Mouse (Mus musculus): ENCODE measurements around the gene Vmn2r84.
"Not testable (repeated sequence)": the region's sequence is repeated elsewhere in the genome, so short reads cannot be mapped to it uniquely, and the experiment has no call there.

Vmn2r84 gene

GRCm38 (mm10) chr10:130394232-130394631 lies at the start of gene Vmn2r84:
Vmn2r84 (minus strand) TSS chr10:130394332.
- no peak for DNase-seq

GRCm38 (mm10) chr10:130434185-130434898 lies 40.2 kb upstream of the Vmn2r84 start:
- DNase-seq = not testable (repeated sequence)

- DNase-seq = not testable (repeated sequence)
These were observed 35.5 kb upstream of the Vmn2r84 start, which contains the start of gene Vmn2r85 for GRCm38 (mm10) chr10:130429603-130430002. Vmn2r85 (minus strand) TSS chr10:130429703.

GRCm38 (mm10) chr10:130422368-130422767 lies 28.2 kb upstream of the Vmn2r84 start:
- not testable (repeated sequence) for DNase-seq

GRCm38 (mm10) chr10:130420401-130420800 lies 26.3 kb upstream of the Vmn2r84 start:
- DNase-seq = no peak

- not testable (repeated sequence) for DNase-seq
These were observed 25.8 kb upstream of the Vmn2r84 start for GRCm38 (mm10) chr10:130419954-130420353.

GRCm38 (mm10) chr10:130416352-130416751 lies 22.2 kb upstream of the Vmn2r84 start:
- not testable (repeated sequence) for DNase-seq

GRCm38 (mm10) chr10:130412167-130412698 lies 18.1 kb upstream of the Vmn2r84 start:
- not testable (repeated sequence) for DNase-seq

- no peak for DNase-seq
These were observed 19.0 kb downstream of the Vmn2r84 start for GRCm38 (mm10) chr10:130375145-130375544.

GRCm38 (mm10) chr10:130372491-130373173 lies 21.5 kb downstream of the Vmn2r84 start:
- no peak for DNase-seq

- DNase-seq = no peak
These were observed 22.5 kb downstream of the Vmn2r84 start for GRCm38 (mm10) chr10:130371644-130372043.

- DNase-seq = no peak
These were observed 24.0 kb downstream of the Vmn2r84 start for GRCm38 (mm10) chr10:130370005-130370682.

- no peak for DNase-seq
These were observed 25.7 kb downstream of the Vmn2r84 start for GRCm38 (mm10) chr10:130368384-130368783.

GRCm38 (mm10) chr10:130364766-130365165 lies 29.4 kb downstream of the Vmn2r84 start:
- DNase-seq = no peak

- peak; percentile 50 for DNase-seq
These were observed 30.5 kb downstream of the Vmn2r84 start for GRCm38 (mm10) chr10:130363438-130364164.

- DNase-seq = no peak
These were observed 50.1 kb downstream of the Vmn2r84 start for GRCm38 (mm10) chr10:130344056-130344455.

- not testable (repeated sequence) for DNase-seq
These were observed 54.1 kb downstream of the Vmn2r84 start for GRCm38 (mm10) chr10:130340050-130340449.

GRCm38 (mm10) chr10:130337581-130337980 lies 56.6 kb downstream of the Vmn2r84 start:
- DNase-seq = no peak

- DNase-seq = no peak
These were observed 57.7 kb downstream of the Vmn2r84 start for GRCm38 (mm10) chr10:130336385-130336784.

- no peak for DNase-seq
These were observed 63.4 kb downstream of the Vmn2r84 start for GRCm38 (mm10) chr10:130330711-130331110.

Measured in embryo, embryonic 11 days (tissue).